Mouse (Mus musculus) kidney, postnatal 36 days (tissue): ENCODE results near the gene Abcb1b.
"Not testable (repeated sequence)": the region's sequence is repeated elsewhere in the genome, so short reads cannot be mapped to it uniquely, and the experiment has no call there.

ENCODE experiments used
- DNase-seq, 2 experiments: peaks; one replicate each; pipeline ENCODE4 v3.0.0; 2021 to 2022; ENCODE audit warnings: mixed read lengths in 2 of 2

Abcb1b gene

GRCm38 (mm10) chr5:8797987-8798751, at the start of gene Abcb1b:
Gene Abcb1b (plus strand): TSS chr5:8798147.
- peak; percentile 64 to 71 for DNase-seq

- no peak for DNase-seq
Observed at GRCm38 (mm10) chr5:8772866-8773265, 25.1 kb upstream of the Abcb1b start.

GRCm38 (mm10) chr5:8778311-8778710, 19.6 kb upstream of the Abcb1b start:
- no peak for DNase-seq

- no peak for DNase-seq
Observed at GRCm38 (mm10) chr5:8778751-8779150, 19.2 kb upstream of the Abcb1b start.

- DNase-seq, result peak; percentile 25 to 69
Observed at GRCm38 (mm10) chr5:8792281-8792680, 5.7 kb upstream of the Abcb1b start.

GRCm38 (mm10) chr5:8798752-8799115, 787 bp downstream of the Abcb1b start:
- DNase-seq, result no peak

- DNase-seq, result peak in 1 of 2 experiments; percentile 4
Observed at GRCm38 (mm10) chr5:8805742-8806141, 7.8 kb downstream of the Abcb1b start.

GRCm38 (mm10) chr5:8807137-8808004, 9.4 kb downstream of the Abcb1b start:
- no peak for DNase-seq

GRCm38 (mm10) chr5:8813872-8814271, 15.9 kb downstream of the Abcb1b start:
- DNase-seq, result no peak

GRCm38 (mm10) chr5:8819635-8820591, 22.0 kb downstream of the Abcb1b start:
- no peak for DNase-seq

GRCm38 (mm10) chr5:8820592-8821104, 22.7 kb downstream of the Abcb1b start:
- DNase-seq, result not testable (repeated sequence)

- DNase-seq, result no peak
Observed at GRCm38 (mm10) chr5:8838661-8839438, 40.9 kb downstream of the Abcb1b start.

GRCm38 (mm10) chr5:8839651-8840050, 41.7 kb downstream of the Abcb1b start:
- DNase-seq, result no peak

- DNase-seq, result peak; percentile 57 to 85
Observed at GRCm38 (mm10) chr5:8840887-8841286, 42.9 kb downstream of the Abcb1b start.

GRCm38 (mm10) chr5:8842815-8843214, 44.9 kb downstream of the Abcb1b start:
- DNase-seq, result peak; percentile 13 to 32

- DNase-seq, result not testable (repeated sequence)
Observed at GRCm38 (mm10) chr5:8848607-8849575, 50.9 kb downstream of the Abcb1b start.

- DNase-seq, result no peak
Observed at GRCm38 (mm10) chr5:8850851-8851250, 52.9 kb downstream of the Abcb1b start.

- DNase-seq, result no peak
Observed at GRCm38 (mm10) chr5:8857201-8857600, 59.3 kb downstream of the Abcb1b start.

- no peak for DNase-seq
Observed at GRCm38 (mm10) chr5:8861811-8862210, 63.9 kb downstream of the Abcb1b start.
